Mouse (Mus musculus) right cerebral cortex, postnatal 4 days (tissue): ENCODE data around the gene Clasp1.

ENCODE experiments used
- DNase-seq: peaks from one replicate; pipeline ENCODE4 v3.0.0-alpha.2; 2022

Gene Clasp1

DNA sequence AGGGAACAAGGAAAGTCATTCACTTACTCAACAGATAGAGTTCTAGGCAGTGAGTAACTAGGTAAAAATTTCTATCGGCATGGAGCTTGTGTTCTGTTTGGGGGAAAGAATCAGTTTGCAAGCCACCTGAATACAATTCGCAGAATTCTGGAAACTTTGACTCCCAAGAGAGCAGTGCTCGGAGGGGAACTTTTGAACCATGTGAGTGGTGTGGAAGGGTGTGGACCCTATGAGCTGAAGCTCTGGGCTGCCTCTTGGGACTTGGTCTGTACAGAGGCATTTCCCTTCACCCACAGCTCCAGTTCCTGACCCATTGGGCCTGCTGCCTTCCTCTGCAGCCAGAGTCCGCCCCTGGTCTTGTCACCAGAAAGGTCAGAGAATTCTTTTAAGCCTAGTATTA lies 64.7 kb downstream of the Clasp1 start:
- no peak for DNase-seq

GRCm38 (mm10) chr1:118454817-118455216 lies 66.0 kb downstream of the Clasp1 start:
- no peak for DNase-seq

- peak; percentile 33 for DNase-seq
Measured at GRCm38 (mm10) chr1:118457256-118457882, 68.5 kb downstream of the Clasp1 start.

DNA sequence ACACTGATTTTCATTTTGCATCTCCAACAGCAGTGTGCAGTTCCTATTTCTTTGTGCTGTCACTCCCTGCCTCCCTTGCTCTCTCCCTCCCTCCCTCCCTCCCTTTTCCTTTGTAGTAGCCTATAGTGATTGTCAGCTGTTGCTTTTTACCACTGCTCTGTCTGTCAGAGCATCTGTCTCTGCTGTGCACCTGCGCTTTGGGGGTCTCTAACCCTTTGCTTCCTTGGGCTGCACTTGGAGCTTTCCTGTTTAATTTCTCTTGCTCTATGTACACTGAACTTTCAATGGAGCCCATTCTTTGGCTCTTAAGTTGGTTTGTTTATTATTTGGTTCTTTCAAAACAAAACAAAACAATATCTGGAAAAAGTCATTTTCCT lies 69.0 kb downstream of the Clasp1 start:
- no peak for DNase-seq

DNA sequence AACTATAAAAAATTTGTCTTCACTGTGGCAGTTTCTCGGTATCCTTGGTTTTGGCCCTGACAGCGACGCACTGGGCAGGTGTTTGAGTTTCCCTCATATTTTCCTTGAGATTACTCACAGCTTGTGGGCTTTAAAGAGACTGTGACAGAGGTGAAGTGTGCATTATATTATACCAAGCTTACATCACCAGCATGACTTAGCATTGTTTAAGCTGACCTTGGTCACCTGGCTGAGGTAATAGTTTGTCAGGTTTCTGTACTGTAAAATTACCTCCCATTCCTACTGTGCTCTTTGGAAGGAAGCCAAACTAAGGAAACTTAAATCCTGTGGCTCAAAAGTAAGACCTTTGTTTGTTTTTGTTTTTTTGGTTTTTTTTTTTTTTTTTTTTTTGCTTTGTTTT lies 69.4 kb downstream of the Clasp1 start:
- DNase-seq: no peak

DNA sequence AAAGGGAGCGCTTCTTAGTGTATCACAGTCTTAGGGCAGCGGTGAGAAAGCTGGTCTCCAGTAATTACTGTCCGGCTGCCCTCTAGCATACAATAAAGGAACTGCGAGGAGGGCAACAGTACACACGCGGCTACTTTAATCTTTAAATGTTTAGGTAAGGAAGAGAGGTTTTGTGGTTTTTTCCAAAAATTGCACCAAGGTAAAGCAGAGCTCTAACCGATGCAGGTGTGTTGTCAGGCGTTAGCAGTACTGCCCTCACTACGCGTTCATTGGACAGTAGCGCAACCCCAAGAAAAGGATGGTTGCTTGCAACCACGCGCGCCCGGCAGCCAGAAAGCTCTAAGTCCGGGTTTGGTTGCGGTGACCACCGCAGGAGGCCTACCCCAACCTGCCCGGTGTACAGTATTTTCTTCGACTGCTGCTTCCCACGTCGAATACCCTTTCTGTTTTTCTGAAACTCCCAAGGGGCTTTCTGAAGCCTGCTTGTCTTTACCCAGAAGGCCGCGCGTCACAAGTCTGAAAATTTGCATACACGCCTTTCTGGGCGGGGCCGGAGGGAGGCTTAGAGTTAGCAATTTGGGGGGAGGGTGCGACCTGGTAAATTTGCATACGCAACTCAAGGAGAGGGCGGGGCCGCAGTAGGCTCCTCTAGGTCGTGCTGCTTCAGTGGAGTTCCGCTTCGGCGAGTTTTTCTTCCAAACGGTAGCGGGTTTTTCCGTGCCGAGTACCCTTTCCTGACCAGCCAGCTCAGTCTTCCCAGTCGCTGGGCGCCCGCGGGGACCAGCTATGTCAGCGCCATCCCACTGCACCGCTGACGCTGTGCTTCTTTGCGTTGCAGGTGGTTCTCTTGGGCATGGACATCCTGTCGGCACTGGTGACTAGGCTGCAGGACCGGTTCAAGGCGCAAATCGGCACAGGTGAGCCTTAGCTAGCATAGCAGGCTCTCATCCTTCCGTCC lies 70.4 kb downstream of the Clasp1 start:
- DNase-seq: peak; percentile 84

DNA sequence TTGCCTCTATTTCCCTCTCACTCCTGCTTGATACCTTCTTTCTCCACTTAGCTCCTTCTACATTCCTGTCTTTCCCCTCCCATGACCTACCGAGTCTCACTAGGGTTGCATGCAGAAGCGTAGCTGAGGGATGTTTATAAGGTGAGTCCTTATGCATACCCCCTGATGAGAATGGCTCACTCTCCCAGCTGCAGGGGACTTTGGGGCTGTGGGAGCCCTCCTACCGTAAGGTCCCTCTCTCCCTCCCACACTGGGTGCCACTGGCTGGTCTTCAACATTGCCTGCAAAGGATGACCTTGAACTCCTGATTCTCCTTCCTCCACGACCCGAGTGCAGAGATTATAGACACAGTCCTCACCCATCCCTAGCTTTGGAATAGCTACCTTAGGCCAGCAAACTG lies 71.9 kb downstream of the Clasp1 start:
- no peak for DNase-seq

GRCm38 (mm10) chr1:118466041-118466440 lies 77.2 kb downstream of the Clasp1 start:
- DNase-seq: no peak

- no peak for DNase-seq
Measured at GRCm38 (mm10) chr1:118472386-118472785, 83.5 kb downstream of the Clasp1 start.

GRCm38 (mm10) chr1:118476919-118477318 lies 88.1 kb downstream of the Clasp1 start:
- DNase-seq: peak; percentile 17

DNA sequence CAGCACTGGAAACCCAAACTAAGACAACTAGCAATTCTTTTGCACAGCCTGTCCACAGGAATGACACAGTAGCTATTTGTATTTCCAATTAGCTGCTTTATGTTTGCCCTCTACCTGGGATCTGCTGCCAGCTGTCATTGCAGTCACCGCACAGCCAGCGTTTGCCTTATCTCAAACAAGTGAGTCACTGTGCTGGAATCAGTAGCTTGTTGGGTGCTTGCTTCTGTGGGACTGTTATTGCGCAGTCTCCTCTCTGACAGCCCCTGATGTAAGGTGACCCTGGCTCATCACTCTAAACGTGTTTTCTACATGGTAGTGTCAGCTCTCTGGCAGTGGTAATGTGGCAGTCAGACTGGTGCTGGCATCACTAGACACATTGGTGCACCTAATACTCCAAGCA lies 90.4 kb downstream of the Clasp1 start:
- no peak for DNase-seq

DNA sequence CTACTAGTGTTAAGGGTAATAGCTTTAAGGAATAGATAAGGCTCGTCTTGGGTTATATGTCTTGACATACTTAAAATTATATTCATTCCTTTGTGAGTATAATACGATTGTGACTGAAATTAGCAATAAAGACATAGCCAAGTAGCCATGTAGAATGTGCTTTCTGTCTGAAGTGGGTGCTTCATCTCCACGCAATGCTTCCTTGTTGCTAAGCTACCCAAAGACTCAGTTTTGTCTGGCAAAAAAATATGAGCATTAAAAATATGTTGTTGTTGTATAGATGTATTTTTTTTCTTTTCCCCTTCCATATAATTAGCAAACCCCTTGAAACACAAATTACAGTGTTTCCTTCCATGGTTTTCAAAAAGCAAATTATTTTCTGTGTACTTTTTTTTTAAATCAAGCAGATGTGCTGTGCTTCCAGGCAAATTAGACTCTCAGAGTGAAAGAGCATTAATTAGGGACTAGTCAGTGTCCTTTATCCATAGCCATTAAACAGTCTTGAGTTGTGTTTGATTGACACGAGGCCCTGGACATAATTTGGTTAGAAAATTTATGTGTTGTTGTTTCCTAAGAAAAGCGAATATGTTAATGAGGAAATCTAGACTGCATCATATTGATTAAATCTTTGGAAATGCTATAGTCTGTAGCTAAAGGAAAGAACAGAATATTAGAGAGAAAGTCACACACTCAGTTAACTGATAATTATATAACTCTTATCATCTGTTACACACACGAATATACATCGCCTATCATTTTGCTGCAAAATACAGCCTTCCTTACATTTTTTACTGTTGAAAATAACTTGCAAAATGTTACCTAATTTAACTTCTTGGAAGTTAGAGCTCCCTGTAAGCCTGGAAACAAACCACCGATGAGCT lies 91.9 kb downstream of the Clasp1 start:
- DNase-seq: no peak

GRCm38 (mm10) chr1:118481365-118481702 lies 92.5 kb downstream of the Clasp1 start:
- DNase-seq: peak; percentile 42

DNA sequence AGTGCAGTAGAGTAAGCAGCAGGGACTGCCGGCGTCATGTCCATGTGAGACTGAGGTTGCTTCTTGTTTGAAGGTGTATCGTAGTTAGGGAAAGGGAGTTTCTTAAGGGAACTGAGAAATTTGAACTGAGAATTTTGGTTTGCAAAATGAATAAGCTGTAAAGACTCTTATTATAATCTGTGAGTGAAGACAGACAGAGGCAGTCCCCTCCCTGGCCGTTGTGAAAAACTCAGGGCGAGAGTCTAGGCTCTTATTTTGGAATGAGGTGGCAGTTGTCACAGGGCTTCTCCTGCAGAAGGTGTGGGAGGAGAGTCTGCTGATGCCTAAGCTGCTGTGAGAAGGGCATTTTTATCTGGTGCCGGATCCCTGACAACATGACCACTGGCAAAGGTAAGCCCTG lies 92.8 kb downstream of the Clasp1 start:
- no peak for DNase-seq

DNA sequence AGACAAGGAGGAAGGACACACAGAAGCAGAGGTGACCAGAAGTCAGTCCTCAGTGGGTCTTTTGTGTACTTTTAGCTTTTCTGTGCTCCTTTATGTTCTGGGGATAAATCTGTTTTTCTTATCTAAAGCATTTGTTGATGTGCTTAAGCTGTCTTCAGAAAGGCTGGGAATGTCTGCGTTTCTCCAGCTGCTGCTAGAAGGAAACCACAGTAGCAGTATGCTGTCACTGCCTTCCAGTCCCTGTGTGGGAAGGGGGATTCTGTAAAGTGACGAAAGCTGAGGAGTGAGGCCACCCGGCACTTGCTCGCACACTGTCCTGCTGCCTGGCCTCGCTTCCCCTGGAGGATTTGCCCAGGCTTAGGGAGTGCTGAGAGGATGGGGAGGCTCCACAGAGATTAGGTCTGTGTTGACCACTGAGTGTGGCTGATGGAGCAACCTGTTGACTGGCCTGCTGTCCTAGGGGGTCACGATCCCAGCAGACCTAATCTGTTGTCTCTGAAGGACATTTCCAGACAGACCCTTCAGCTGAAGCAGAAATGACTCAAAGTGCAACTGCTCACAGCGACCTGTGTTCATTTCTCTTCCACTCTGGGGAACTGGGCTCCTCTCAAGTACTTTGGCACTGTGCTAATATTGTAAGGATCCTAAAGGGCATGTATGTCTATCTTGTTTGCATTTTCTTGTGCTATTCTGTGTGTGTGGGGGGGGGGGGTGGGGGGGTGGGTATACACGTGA lies 93.6 kb downstream of the Clasp1 start:
- DNase-seq: no peak

DNA sequence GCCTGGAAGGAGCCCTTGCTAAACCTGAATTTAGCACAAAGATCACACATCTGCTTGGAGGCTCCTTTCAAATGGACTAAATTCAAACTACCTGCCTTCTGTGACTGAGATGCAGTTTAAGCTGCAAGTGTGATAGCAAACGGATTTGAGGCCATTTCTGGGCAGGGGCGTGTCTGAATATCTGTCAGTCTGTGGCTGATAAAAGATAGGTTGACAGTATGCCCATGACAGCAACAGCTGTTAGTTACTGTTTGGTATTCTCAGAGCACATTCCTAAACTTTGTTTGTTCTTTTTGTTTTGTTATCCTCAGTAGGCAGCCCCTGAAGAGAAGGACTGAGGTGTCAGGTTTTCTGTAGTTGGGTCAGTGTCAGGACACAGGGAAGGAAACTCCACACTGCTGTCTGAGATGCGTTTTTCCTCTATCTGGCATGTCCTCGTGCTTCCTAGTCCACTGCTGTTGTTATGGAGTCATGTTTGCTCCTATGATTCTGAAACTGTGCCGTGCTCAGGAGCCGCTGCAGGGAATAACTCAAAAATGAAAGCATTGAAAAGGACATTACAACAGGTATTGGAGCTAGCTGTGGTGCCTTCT lies 94.7 kb downstream of the Clasp1 start:
- DNase-seq: no peak

DNA sequence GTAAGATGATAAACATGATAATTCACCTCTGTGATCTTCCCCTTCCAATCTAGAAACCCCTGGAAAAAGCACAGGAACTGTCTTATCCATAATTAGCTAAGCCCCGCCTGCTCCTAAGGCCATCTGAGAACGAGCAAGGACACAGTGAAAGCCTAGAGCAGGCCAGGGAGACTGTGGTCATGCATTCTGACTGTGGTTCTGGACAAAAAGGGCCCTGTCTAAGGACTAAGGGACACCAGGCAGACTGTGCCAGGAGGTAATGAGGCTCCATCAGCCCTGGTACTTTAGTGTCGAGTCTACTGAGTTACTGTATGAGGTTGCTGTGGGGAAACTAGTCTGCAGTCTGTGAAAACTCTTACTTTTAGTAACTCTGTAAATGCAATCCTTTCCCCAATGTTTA lies 96.7 kb downstream of the Clasp1 start:
- no peak for DNase-seq

- no peak for DNase-seq
Measured at GRCm38 (mm10) chr1:118486021-118486420, 97.2 kb downstream of the Clasp1 start.

DNA sequence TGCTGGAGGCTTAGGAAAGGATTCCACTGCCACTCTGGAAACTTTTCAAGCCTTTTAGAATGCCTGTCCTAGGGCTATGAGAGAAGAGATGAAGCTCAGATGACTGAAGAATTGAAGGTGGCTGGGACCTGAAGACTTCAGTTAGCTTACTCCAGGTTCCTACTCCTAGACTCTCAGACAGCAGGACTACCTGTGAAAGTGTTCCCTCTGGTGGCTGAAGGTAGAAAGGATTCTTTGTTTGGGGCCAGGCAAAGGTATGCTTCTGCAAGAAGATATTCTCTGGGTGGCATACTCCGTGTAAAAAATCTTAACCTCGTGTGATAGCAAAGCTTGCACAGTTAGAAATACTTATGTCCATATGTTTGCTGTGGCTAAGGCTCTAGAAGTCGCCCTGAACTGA lies 104.0 kb downstream of the Clasp1 start:
- DNase-seq: no peak

GRCm38 (mm10) chr1:118494551-118494950 lies 105.7 kb downstream of the Clasp1 start:
- no peak for DNase-seq

GRCm38 (mm10) chr1:118498311-118498710 lies 109.5 kb downstream of the Clasp1 start:
- peak; percentile 87 for DNase-seq

DNA sequence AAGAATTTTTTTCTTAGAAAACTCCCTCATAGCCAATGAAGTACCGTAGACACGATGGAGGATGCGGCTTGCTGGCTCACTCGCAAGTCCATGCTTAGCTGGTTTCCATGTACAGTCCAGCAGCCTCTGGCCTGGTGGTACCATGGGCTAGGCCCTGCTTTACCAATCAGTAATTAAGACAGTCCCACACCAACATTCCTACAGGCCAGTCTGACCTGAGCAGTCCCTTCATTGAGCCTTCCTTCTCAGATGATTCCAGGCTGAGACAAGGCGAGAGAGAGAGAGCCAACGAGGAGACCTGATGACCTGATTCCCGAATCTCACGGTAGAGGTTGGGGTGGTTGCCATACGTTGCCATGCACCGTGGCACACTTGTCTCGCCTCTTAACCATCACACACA lies 111.7 kb downstream of the Clasp1 start:
- DNase-seq: no peak
